Mouse (Mus musculus) intestine, postnatal 0 days (tissue): ENCODE measurements around the gene Snhg11. TPM values are rescaled to one million over a fixed set of nuclear protein-coding genes. Genes with fewer than 3 reads are reported as not detected.

Source experiments
- ATAC-seq: fragments of 200-750 bp; cut with Nextera tagmentation; 2 replicates; pipeline ENCODE4 v1.8.0; 2017; ENCODE audit warnings: mild to moderate bottlenecking, moderate TSS enrichment, moderate library complexity
- H3K27ac ChIP-seq: fragments of 300-500 bp; sonication (generic); 2 replicates; pipeline ENCODE4 v1.5.1; 2014; ENCODE audit warnings: mild to moderate bottlenecking, low read depth, low read length, moderate library complexity
- H3K27me3 ChIP-seq: fragments of 300-500 bp; sonication (generic); replicated peaks from 2 replicates; pipeline ENCODE4 v1.6.1; 2014; ENCODE audit warnings: low read length, mixed read lengths; ENCODE audit not compliant: control insufficient read depth, insufficient read depth
- H3K36me3 ChIP-seq: fragments of 300-500 bp; sonication (generic); 2 replicates; pipeline ENCODE4 v1.6.1; 2014; ENCODE audit warnings: mild to moderate bottlenecking, moderate library complexity; ENCODE audit not compliant: control insufficient read depth, insufficient read depth
- H3K4me1 ChIP-seq: fragments of 300-500 bp; sonication (generic); replicated peaks from 2 replicates; pipeline ENCODE4 v1.6.1; 2014; ENCODE audit warnings: antibody characterized with exemption, low read length, mixed read lengths; ENCODE audit not compliant: control insufficient read depth, insufficient read depth
- H3K4me2 ChIP-seq: fragments of 300-500 bp; sonication (generic); replicated peaks from 2 replicates; pipeline ENCODE4 v1.6.1; 2014; ENCODE audit warnings: low read depth, mild to moderate bottlenecking, moderate library complexity
- H3K4me3 ChIP-seq: fragments of 300-500 bp; sonication (generic); 2 replicates; pipeline ENCODE4 v1.5.1; 2014; ENCODE audit warnings: low read depth, low read length
- H3K9ac ChIP-seq: fragments of 300-500 bp; sonication (generic); 2 replicates; pipeline ENCODE4 v1.6.1; 2014; ENCODE audit warnings: mild to moderate bottlenecking, low read depth, low read length
- H3K9me3 ChIP-seq: fragments of 300-500 bp; sonication (generic); 2 replicates; pipeline ENCODE4 v1.6.1; 2016; ENCODE audit warnings: mixed run types; ENCODE audit not compliant: control insufficient read depth
- CTCF ChIP-seq: sonication (generic); IDR thresholded peaks from 2 replicates; pipeline ENCODE4 v1.5.1; 2016; ENCODE audit warnings: low read depth, mild to moderate bottlenecking, control low read depth, antibody characterized with exemption, moderate library complexity
- WGBS: fragments of 180-500 bp; shearing (Covaris S2); extraction: QIAGEN DNeasy Blood & Tissue Kit; methylation state at CpG from one replicate; pipeline ENCODE4 v1.1.7; 2014; 5-methylcytosine and 5-hydroxymethylcytosine counted together
- polyA plus RNA-seq: library from polyadenylated mRNA; unstranded; fragments of >200 nt; fragmentation: Nextera tagmentation; extraction: Ambion mirVana; gene quantifications from 2 replicates; pipeline ENCODE4 v1.2.1, GENCODE M21; 2015

Gene Snhg11
- 1.9 and 3.0 TPM in 2 replicates for polyA plus RNA-seq

GRCm38 (mm10) chr2:158375443-158376122 is at the start of gene Snhg11:
TSS of gene Snhg11 (plus strand) at chr2:158375638.
- TF ChIP-seq CTCF = peak; percentile 65
- H3K4me1 ChIP-seq = no peaks in the 10 kb centered on the region
- H3K27ac ChIP-seq = no peak within 1 kb of the TSS
- peak within 1 kb of the TSS; percentile 47 for H3K4me2 ChIP-seq
- H3K27me3 ChIP-seq = peaks cover 21% of the 10 kb centered on the region
- WGBS = 4% methylated on average over 36 of the region's 36 CpGs
- no peaks in the 10 kb centered on the region for H3K36me3 ChIP-seq
- H3K4me3 ChIP-seq = peak within 1 kb of the TSS; percentile 17; the same call in 1 of the 2 replicates
- no peaks in the 10 kb centered on the region for H3K9me3 ChIP-seq
- no peak for ATAC-seq
- H3K9ac ChIP-seq = no peak within 1 kb of the TSS

GRCm38 (mm10) chr2:158334356-158334755 is 41.1 kb upstream of the Snhg11 start:
- Histone ChIP-seq H3K4me3 (no peak overlapping the region), H3K4me1 (no peaks in the 10 kb centered on the region), H3K36me3 (no peaks in the 10 kb centered on the region), H3K27me3 (peaks cover 2% of the 10 kb centered on the region; the same call in 1 of the 2 replicates), H3K9ac (no peak overlapping the region), H3K9me3 (no peaks in the 10 kb centered on the region), H3K4me2 (no peak overlapping the region), H3K27ac (no peak overlapping the region)
- WGBS = 89% methylated on average over 13 of the region's 13 CpGs
- no peak for ATAC-seq
- no peak for TF ChIP-seq CTCF

- Histone ChIP-seq H3K27ac (no peak overlapping the region), H3K4me1 (no peaks in the 10 kb centered on the region), H3K4me3 (no peak overlapping the region), H3K4me2 (no peak overlapping the region), H3K27me3 (peaks cover 2% of the 10 kb centered on the region; the same call in 1 of the 2 replicates), H3K36me3 (no peaks in the 10 kb centered on the region), H3K9ac (no peak overlapping the region), H3K9me3 (no peaks in the 10 kb centered on the region)
- no peak for TF ChIP-seq CTCF
- no peak for ATAC-seq
- WGBS = 44% methylated on average over 10 of the region's 10 CpGs
These were observed 37.7 kb upstream of the Snhg11 start for GRCm38 (mm10) chr2:158337698-158338097.

GRCm38 (mm10) chr2:158339948-158340564 is 35.4 kb upstream of the Snhg11 start:
- H3K27ac ChIP-seq = no peak overlapping the region
- TF ChIP-seq CTCF = peak; percentile 92
- no peaks in the 10 kb centered on the region for H3K4me1 ChIP-seq
- WGBS = 39% methylated on average over 11 of the region's 11 CpGs
- no peaks in the 10 kb centered on the region for H3K36me3 ChIP-seq
- H3K4me3 ChIP-seq = no peak overlapping the region
- no peak overlapping the region for H3K4me2 ChIP-seq
- H3K9me3 ChIP-seq = no peaks in the 10 kb centered on the region
- H3K9ac ChIP-seq = no peak overlapping the region
- peaks cover 2% of the 10 kb centered on the region; the same call in 1 of the 2 replicates for H3K27me3 ChIP-seq
- ATAC-seq = no peak

GRCm38 (mm10) chr2:158341324-158341723 is 34.1 kb upstream of the Snhg11 start:
- no peak overlapping the region for H3K27ac ChIP-seq
- H3K4me3 ChIP-seq = no peak overlapping the region
- no peaks in the 10 kb centered on the region; the same call in 1 of the 2 replicates for H3K27me3 ChIP-seq
- no peaks in the 10 kb centered on the region for H3K36me3 ChIP-seq
- no peak for TF ChIP-seq CTCF
- WGBS = 51% methylated on average over 2 of the region's 2 CpGs
- no peak overlapping the region for H3K9ac ChIP-seq
- ATAC-seq = no peak
- H3K4me2 ChIP-seq = no peak overlapping the region
- H3K9me3 ChIP-seq = no peaks in the 10 kb centered on the region
- H3K4me1 ChIP-seq = no peaks in the 10 kb centered on the region

GRCm38 (mm10) chr2:158343495-158343894 is 31.9 kb upstream of the Snhg11 start:
- Histone ChIP-seq H3K4me1 (no peaks in the 10 kb centered on the region), H3K4me2 (no peak overlapping the region), H3K27ac (no peak overlapping the region), H3K9ac (no peak overlapping the region), H3K27me3 (no peaks in the 10 kb centered on the region), H3K9me3 (no peaks in the 10 kb centered on the region), H3K4me3 (no peak overlapping the region), H3K36me3 (no peaks in the 10 kb centered on the region)
- ATAC-seq = no peak
- no peak for TF ChIP-seq CTCF
- 84% methylated on average over 5 of the region's 5 CpGs for WGBS
